Mouse (Mus musculus): ENCODE results near the gene Med24.

Med24 gene

DNA sequence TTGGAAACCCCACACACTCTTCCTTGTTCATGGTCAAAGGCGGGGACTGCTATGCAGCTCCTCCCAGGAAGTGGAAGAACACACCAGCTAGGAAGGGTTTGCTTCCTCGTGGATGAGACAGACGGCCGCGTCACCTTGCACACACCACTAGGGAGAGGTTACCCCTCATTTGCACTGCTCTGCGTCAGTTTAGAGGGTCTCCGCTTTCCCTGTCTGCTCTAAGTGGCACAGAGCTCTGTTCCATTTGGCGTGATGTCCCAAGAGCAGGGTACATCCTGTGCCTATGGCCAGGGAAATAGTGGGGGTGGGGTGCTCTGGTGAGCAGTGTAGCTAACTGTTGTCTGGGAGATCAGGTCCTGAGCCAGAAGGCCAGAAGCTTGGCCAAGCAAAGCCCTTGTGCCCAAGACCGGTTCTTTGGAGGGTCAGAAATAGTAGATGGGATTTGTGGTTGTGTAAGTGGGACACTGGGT lies 25.0 kb upstream of the Med24 start:
- no peak for DNase-seq (ENCODE audit: low read depth, low spot score)
- no peaks in the 10 kb centered on the region for H3K27me3 ChIP-seq (ENCODE audit: control insufficient read depth, insufficient read depth, low read length, poor library complexity, severe bottlenecking)

DNA sequence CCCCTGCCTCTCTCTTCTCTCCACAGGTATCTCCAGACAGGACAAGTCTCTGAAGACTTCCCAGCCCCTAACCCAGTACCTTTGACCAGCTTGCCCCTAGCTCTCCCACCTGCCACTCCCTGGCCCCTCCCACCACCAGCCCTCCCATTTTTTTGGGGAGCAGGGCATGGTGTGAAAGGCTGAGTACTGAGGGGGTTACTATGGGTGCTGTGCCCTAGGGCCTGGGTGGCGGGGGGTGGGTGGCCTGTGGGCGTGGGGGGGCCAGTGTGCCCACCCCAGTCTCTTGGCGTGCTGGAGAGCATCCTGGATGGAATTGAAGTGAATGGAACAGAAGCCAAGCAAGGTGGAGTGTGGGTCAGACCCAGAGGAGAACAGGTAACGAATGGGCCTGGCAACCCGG lies 24.0 kb upstream of the Med24 start:
- no peak for DNase-seq (ENCODE audit: low read depth, low spot score)
- H3K36me3 ChIP-seq (ENCODE audit: control insufficient read depth, insufficient read depth, low read length, poor library complexity, severe bottlenecking) = no peaks in the 10 kb centered on the region
- H3K27me3 ChIP-seq (ENCODE audit: control insufficient read depth, insufficient read depth, low read length, poor library complexity, severe bottlenecking) = no peaks in the 10 kb centered on the region

More for the DNA sequence above, 25.0 kb upstream of the Med24 start:
- H3K36me3 ChIP-seq (ENCODE audit: control insufficient read depth, insufficient read depth, low read length, poor library complexity, severe bottlenecking) = no peaks in the 10 kb centered on the region

DNA sequence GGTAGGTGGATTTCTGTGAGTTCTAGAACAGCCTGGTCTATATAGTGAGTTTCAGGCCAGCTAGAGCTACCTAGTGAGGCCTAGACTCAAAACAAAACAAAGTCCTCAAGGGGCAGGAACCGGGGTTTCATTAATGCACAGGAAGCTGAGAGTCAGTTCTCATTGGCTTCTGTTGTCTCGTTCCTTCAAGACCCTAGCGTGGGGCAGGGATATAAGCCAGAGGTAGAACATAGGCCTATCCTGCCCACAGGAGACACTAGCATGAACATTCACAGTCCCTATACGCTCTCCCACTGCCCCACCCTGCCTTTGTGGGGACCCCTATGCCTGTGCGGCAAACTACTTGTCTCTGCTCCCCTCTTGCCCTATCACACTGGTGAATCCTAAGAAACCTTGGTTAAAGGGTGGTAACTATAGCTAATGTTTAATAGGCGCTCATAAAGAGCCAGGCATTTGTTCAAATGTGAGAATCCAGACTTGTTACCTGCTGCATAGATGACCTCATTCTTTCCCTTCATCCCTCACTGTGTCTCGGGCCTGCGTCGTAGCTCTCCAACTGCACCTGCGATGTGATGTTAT lies 23.4 kb upstream of the Med24 start:
- Histone ChIP-seq H3K36me3 (ENCODE audit: control insufficient read depth, insufficient read depth, low read length, poor library complexity, severe bottlenecking) (no peaks in the 10 kb centered on the region), H3K27me3 (ENCODE audit: control insufficient read depth, insufficient read depth, low read length, poor library complexity, severe bottlenecking) (no peaks in the 10 kb centered on the region)
- DNase-seq (ENCODE audit: low read depth, low spot score) = no peak

DNA sequence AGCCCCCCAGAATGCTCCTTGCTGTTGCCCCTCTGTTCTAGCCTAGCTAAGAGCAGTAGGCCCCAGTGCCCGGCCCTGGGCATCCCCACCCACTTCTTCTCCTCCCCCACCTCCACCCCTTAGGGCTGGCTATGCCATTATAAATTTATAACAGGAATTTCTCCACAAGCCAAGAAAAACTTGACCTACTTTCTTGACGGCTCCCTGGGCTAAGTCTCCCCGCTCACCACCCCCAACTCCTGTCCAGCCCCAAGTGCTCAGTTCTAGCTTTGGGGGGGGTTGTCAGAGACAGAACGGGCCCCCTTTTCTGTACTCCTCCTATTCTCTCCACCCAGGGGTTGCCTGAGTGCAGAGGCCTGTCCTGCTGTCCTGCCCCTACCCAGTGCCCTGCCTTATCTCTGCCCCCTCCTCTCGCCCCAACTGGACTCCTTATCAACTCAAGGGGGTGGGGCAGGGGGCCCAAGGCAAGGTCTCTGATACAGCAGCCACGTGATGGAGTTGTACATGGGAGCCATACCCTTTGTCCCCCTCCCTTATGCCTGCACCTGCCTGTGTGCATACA lies 22.1 kb upstream of the Med24 start:
- H3K27me3 ChIP-seq (ENCODE audit: control insufficient read depth, insufficient read depth, low read length, poor library complexity, severe bottlenecking) = no peaks in the 10 kb centered on the region
- no peak for DNase-seq (ENCODE audit: low read depth, low spot score)
- H3K36me3 ChIP-seq (ENCODE audit: control insufficient read depth, insufficient read depth, low read length, poor library complexity, severe bottlenecking) = no peaks in the 10 kb centered on the region

DNA sequence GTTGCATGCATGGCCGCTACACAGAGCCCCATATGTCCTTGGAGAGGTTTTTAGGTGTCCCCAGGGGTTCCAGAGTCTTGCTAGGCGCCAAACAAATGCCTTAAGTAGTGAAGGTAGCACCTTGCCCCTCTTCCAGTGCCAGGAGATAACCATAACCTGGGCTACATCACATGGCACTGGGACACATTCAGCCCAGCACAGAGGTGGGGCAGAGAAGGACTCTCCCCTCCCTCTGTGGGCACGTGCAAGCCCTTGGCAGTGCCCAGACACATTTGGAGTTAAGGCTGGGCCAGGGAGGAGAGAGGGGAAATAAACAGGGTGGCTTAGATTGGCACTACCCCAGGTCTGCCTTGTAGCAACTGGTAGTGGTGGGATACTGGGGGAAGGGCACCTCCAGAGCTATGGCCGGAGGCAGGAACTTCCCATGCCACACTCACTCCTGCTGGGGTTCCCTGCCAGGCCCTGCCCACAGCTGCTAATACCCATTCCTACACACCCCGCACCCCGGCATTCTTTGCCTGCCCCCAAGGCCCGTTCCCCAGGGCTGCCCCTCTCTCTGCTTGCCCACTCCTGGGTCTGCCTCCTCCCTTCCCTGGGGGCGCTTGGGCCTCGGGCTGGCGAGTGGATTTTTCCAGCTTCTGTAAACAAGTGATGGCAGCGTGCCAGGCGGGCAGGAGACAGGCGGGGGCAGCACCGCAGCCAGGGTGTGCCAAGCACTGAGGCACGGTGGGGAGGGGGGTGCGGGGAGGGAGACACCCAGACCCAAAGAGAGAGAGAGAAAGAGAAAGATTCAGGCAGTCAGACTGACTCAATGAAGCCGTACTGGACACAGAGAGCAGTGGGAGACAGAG lies 21.3 kb upstream of the Med24 start:
- no peak for DNase-seq (ENCODE audit: low read depth, low spot score)
- no peaks in the 10 kb centered on the region for H3K36me3 ChIP-seq (ENCODE audit: control insufficient read depth, insufficient read depth, low read length, poor library complexity, severe bottlenecking)

DNA sequence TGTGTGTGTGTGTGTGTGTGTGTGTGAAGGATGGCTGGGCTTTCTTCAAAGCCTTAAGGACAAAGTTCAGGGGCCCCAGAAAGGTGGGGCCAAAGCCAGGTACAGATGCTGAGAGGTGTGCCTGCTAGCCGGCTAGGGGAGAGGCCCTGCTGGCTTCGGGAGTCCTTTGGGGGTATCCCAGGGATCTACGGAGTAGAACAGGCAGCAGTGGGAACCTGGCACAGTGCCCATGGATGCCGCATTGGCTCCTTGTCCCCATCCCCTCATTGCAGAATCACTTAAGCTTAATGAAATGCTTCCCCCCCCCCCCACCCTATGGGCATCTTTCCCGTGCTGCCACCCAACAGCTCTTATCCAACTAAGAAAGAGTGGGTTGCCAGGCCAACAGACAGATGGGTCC lies 20.5 kb upstream of the Med24 start:
- Histone ChIP-seq H3K27me3 (ENCODE audit: control insufficient read depth, insufficient read depth, low read length, poor library complexity, severe bottlenecking) (no peaks in the 10 kb centered on the region), H3K36me3 (ENCODE audit: control insufficient read depth, insufficient read depth, low read length, poor library complexity, severe bottlenecking) (no peaks in the 10 kb centered on the region)
- DNase-seq (ENCODE audit: low read depth, low spot score) = no peak

More for the DNA sequence above, 21.3 kb upstream of the Med24 start:
- H3K27me3 ChIP-seq (ENCODE audit: control insufficient read depth, insufficient read depth, low read length, poor library complexity, severe bottlenecking) = no peaks in the 10 kb centered on the region

DNA sequence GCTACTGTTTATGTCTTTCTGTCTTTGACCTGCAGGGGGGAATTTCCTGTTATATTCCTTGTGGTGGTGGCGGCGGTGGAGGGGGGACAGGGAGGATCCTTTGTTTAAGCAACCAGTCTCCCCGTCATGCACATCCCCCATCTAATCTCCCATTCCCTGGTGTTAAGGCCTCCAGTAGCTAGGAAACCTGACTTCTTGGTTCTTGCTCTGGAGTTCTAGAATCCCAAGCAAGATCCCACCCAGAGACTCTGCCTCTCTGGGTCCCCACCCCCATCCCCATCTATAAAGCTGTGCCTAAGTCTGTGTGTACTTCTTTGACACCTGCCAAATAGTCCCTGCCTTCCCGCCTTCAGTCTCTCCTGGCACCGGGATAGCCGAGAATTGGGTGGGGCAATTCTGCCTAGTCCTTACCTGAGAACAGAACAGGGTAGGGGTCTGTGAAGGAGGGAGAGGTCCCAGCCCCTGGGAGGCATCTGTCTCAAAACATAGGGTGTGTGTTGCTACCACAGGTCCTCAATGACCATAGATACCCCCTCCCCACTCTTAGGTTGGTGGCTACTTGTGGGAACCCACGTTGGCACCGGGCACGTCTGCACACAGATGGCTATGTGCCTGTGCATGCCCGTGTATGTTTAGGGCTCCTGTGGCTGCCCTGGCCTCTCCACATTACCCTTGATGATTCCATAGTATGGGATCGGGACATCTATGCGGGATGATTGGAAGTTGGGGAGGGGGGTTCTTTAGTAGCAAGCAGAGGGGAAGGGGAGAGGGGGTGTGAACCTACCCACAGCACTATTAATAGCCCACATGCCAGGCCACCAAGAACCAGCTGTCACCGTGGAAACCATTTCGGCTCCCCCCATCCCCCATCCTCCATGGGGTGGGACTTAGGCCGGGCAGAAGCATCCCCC lies 19.5 kb upstream of the Med24 start:
- H3K36me3 ChIP-seq (ENCODE audit: control insufficient read depth, insufficient read depth, low read length, poor library complexity, severe bottlenecking) = no peaks in the 10 kb centered on the region
- DNase-seq (ENCODE audit: low read depth, low spot score) = no peak
- H3K27me3 ChIP-seq (ENCODE audit: control insufficient read depth, insufficient read depth, low read length, poor library complexity, severe bottlenecking) = no peaks in the 10 kb centered on the region

DNA sequence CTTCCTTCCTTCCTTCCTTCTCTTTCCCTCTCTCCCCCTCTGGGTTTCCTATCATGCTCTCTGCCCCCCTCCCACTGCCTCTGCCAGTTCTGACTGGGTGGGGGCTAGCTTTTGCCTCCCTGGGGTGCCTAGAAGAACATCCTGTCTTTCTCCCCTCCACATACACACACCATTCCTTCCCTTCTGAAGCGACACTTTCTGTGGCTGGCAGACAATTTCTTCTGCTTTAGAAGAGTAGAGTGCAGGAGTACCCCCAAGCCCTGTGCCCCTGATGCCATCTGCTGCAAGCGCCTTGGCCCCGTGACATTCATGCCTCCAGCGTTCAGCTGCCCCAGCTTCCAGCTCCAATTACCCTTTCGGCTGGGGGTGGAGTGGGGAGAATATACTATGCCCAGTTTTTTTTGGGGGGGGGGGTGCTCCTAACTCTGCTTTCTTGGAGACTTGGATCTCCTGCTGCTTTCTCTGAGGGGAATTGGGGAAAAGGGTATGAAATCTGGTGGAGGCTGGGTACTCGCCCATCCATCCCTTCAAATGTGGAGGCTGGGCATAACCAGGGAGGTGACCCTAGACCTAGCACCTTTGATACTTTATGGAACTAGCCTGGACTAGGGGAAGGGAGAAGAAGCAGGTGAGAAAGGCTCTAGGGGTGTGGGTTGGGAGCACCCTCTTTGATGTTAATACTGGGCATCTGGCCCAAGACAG lies 18.7 kb upstream of the Med24 start:
- no peak for DNase-seq (ENCODE audit: low read depth, low spot score)
- no peaks in the 10 kb centered on the region for H3K36me3 ChIP-seq (ENCODE audit: control insufficient read depth, insufficient read depth, low read length, poor library complexity, severe bottlenecking)
- H3K27me3 ChIP-seq (ENCODE audit: control insufficient read depth, insufficient read depth, low read length, poor library complexity, severe bottlenecking) = no peaks in the 10 kb centered on the region

DNA sequence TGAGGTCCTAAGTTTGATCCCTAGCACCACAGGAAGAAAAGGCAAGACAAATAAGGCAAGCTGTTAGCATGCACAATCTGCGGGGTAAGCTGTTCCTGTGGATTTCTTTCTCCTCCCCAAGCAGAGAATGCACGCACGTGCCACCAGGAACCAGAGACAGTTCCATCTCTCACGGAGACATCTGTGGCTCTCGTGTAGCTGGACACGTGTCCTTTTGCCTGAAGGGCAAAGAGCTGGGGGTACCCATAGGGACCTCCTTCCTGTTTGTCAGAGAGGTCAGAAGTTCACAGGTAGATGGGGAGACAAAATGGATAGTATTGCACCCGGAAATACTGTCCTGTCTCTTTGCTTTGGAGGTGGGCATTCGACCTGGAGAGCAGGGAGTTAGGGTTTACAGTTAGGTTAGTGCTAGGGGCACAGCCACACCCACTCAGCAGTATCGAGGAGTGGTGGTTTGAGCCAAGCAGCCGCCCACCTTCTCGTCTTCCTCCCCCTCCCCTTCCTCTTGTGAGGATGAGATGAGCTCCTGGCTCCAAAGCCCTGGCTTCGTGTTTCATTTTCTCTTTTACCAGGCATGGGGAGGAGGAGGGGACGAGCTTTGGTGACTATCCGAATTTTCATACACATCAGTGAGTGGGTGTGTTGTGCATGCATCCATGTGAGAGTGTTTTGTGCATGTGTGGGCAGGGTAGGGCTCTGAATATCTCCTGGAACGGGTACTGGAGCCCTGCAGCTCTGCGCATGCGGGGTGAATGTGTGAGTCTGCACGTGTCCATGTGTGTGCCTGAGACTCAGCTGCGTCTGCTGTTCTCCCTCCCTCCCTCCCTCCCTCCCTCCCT lies 17.8 kb upstream of the Med24 start:
- H3K36me3 ChIP-seq (ENCODE audit: control insufficient read depth, insufficient read depth, low read length, poor library complexity, severe bottlenecking) = no peaks in the 10 kb centered on the region
- no peaks in the 10 kb centered on the region for H3K27me3 ChIP-seq (ENCODE audit: control insufficient read depth, insufficient read depth, low read length, poor library complexity, severe bottlenecking)
- peak; percentile 70 for DNase-seq (ENCODE audit: low read depth, low spot score)

DNA sequence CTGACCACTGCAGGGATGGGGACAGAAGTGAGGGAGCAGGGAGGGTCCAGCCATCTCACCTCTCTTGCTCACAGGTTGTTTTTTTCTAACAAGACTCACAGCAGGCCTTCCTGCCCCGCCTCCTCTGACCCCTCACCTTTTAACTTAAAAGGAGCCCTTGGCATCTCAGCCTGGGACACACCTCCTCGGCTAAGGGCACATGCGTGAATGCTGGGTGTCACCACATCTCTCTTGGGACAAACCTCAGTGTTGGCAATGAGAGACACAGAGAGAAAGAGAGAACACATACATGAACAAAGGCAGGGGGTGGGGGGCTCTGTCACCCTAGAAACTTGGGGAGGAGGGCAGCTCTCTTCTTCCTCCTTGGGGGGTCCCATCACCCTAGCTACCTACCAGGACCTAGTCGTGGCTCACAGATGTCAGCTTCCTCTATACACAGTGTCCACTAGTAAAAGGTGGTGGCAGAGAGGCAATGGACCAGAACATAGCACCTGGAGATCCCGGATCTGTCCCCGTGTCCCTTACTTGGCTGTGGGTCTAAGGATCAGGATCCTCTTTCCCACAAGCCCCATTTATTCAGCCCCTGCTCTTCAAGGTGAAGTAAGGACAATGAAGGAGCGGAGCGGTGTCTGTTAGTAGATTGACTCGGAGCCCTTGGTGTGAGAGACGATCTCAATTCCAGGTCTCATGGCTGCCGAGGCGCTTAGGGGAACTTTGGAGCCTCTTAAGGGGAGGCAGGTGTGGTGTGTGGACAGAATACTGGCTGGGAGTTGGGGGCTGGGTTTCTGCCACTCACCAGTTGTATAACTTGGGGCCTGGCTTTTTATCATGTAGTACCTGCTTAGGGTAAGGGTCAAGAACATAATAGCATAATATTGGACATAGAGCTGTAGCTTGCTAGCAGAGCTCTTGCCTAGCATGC lies 17.0 kb upstream of the Med24 start:
- H3K36me3 ChIP-seq (ENCODE audit: control insufficient read depth, insufficient read depth, low read length, poor library complexity, severe bottlenecking) = no peaks in the 10 kb centered on the region
- DNase-seq (ENCODE audit: low read depth, low spot score) = peak; percentile 46
- H3K27me3 ChIP-seq (ENCODE audit: control insufficient read depth, insufficient read depth, low read length, poor library complexity, severe bottlenecking) = no peaks in the 10 kb centered on the region

DNA sequence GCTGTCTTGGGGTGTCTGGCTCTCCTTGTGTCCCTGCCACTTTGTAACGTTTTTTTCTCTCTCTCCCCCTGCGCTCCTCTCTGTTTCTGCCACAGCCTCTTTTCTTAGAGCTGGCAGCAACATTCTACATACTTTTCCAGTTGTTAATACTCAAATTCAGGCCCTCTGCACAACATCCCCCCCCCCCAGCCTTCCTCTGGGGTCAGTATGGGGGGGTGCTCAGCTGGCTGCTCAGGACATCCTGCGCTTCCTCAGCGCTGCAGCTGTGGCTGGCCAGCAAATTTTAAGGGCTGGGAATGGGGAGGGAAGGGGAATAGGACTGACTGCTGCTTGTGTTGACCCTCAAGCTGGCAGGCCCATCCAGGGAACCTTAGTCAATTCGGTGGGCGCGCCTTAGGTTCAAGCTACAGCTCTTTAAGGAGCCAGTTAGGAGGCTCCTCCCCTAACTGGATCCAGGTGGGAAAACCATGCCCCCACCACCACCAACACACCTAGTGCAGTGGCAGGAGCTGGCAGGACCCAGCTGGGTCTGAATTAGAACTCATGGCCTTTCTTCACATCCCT lies 15.3 kb upstream of the Med24 start:
- no peak for DNase-seq (ENCODE audit: low read depth, low spot score)
- Histone ChIP-seq H3K36me3 (ENCODE audit: control insufficient read depth, insufficient read depth, low read length, poor library complexity, severe bottlenecking) (no peaks in the 10 kb centered on the region), H3K27me3 (ENCODE audit: control insufficient read depth, insufficient read depth, low read length, poor library complexity, severe bottlenecking) (no peaks in the 10 kb centered on the region)

DNA sequence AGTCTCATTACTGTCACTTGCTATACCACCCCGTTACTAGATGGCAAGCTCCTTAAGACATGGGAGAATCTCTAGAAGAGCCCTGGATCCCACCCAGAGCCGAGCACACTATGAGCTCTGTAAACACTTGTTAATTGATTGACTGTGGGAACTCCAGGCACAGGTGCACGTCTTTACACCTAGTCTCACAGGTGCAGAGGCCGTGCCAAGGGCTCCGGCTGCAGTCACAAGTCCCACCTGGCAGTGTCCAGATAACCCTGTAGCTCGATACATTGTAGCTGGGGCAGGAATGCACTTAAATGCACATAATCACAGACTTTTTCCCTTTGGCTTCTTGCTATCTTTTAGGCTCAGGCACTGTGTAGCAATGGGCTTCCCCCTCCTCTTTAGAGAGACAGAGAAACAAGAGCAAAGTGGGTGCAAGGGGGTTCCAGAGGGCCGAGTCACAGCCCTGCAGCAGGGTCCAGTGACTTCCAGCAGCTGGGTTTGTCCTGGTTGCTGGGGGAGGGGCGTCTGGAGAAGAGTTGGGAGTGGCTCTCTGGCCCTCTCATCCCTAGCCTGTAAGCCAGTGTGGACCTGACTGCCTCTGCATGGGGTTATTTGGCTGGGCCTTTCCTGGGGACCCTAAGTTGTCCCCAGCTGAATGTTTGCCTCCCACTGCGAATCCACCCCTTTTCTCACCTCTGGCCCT lies 14.6 kb upstream of the Med24 start:
- Histone ChIP-seq H3K27me3 (ENCODE audit: control insufficient read depth, insufficient read depth, low read length, poor library complexity, severe bottlenecking) (no peaks in the 10 kb centered on the region), H3K36me3 (ENCODE audit: control insufficient read depth, insufficient read depth, low read length, poor library complexity, severe bottlenecking) (no peaks in the 10 kb centered on the region)
- DNase-seq (ENCODE audit: low read depth, low spot score) = no peak
